Mouse (Mus musculus): ENCODE results near the gene Zscan5b. TPM values are rescaled to one million over a fixed set of nuclear protein-coding genes. Genes with fewer than 3 reads are reported as not detected.
A peak's percentile ranks its signal among the peaks of the same experiment; 100 is the strongest.
"Not testable (repeated sequence)": the region's sequence is repeated elsewhere in the genome, so short reads cannot be mapped to it uniquely, and the experiment has no call there.

Zscan5b gene
- total and polyA plus RNA-seq, 3 experiments, result not detected

DNA sequence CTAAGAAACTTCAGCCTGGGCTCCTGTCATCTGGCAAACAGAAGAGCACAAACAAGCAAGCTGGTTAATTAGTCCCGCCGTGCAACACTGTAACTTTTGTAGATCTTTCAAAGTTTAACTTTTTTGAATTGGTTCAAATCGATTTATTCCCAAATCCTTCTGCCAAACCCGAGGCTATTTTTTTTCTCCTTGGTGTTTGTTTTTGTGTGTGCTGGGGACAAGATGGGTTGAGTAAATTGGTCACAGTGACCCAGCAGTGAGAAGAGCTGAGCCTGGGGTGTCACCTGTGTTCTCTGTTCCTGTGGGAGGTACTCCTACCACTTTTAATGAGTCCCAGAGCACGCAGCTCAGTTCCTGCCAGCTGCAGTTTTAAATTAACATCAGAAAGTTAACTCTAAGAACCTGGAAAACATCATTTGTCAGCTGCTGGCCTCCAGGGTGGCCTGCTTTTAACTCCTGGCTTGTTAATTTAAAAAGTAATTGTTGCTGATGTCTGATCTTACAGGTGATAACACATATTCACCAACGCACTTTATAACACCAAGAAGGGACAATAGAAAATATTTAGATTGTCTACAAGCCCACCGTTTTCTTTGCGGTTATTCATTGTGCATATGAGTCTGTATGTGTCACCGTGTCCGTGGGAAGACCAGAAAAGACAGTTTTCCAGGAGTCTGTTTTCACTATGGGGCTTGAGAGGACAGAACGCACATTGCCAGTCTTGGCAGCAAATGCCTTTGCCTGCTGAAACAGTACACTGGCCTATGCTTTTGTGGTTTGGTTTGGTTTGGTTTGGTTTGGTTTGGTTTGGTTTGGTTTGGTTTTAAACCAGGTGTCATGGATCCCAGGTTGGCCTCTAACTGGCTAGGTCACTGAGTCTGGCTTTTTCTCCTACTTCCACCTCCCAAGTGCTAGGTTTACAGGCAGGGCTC is 22.5 kb downstream of the Zscan5b start:
- no peak for DNase-seq

DNA sequence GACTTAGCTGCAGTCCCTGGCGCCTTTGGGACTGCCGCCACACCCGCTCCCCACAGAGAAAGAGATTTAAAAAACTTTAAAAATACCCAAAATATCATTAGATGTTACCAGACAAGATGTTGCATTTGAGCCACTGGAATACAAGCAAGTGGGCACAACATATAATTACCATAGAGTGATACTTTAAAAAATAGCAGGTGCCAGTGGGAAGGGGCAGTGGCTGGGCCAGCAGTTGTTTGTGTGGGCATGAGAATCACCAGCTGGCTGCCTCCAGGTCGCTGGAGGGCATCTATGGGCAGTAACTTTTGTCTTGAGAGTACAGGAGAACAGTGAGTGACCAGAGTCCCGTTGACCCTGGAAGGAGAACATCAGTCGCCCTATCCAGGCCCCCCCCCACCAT is 30.3 kb downstream of the Zscan5b start, which contains the start of gene Epp13:
Epp13 (plus strand) TSS at position 301 of the 400 bp plus-strand sequence.
- no peak for DNase-seq

DNA sequence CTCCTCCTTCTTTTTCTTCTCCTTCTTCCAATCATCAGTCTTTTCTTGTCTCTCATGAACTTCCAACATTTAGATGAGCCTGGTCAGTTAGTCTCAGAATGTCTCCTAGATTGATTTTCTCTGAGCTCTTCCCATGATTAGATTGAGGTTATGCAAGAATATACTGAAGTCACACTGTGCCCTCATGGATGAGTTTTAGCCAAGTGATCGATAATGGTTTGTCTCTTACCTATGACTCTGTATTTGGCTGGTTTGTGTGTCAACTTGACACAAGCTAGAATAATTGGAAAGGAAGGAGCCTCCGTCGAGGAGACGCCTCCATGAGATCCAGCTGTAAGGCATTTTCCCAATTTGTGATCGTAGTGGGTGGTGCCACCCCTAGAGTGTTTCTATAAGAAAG is 32.4 kb downstream of the Zscan5b start:
- DNase-seq, result no peak

DNA sequence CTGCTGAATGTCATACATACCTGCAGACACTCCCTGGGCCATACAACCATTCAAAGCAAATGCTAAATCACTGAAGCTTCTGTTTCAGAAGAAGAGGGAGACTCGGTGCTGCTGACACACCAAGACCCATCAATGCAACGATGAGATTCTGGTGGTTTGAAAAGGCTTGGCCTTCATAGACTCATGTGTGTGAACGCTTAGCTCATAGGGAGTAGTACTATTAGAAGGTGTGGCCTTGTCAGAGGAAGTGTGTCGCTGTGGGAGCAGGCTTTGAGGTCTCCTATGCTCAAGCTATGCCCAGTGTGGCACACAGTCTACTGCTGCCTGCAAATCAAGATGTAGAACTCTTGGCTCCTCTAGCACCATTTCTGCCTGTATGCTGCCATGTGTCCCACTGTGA is 35.3 kb downstream of the Zscan5b start:
- no peak for DNase-seq

DNA sequence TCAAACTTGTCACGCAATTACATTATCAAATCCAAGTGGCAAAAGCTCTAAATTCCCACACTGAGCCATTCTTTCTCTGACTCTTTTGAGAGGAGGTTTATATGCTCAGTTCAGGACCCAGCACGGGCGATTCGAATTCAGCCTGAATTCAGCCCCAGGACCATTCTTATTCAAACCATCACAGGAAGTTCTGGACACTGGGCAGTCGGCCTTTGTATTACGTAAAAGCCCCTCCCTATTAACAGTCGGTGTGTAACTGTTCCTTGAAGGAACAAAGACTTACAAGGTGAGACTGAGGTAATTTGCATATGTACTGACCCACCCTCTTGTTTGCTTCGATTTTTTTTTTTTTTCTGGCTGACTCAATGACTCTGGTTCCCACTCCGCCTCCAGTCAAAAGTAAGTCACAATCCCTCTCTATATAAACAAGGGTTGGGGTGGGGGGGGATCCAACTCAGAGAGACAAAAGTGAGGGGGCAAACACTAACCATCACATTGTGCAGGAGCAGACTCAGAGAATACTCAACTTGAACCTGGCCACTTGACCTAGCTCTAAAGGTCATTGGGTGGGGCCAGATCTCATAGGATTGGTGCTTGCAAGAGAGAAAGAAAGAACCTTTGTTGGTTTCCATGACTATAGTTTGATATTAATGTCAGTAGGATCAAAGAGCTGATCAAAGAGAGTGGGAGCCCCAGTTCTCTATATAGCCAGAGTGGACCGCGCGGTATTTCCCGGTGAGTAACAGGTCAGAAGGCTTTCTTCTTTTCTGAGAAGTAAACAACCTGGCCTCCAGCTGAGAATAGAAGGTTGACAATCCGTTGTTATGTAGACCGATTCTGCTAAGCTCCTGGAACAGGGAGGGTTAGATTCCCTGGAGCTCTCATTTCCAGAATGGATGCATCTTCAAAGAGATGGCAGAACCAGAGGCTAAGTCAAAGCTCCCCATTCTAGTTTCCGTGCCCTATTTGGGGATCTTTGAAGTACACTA is 36.4 kb downstream of the Zscan5b start:
- DNase-seq, result no peak

DNA sequence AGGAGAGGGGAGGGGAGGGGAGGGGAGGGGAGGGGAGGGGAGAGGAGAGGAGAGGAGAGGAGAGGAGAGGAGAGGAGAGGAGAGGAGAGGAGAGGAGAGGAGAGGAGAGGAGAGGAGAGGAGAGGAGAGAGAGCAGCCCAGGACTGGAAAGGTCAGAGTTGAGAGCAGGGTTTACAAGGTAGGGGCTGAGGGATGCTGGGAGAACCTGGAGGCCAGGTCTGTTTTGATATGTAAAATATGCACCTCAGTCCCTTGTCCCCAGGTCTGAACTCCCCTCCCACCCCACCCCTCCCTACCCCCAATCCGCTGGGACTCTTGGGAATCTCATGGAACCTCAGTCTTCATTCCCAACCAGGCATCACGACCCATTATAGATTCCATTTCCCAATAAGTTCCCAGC is 37.9 kb downstream of the Zscan5b start:
- not testable (repeated sequence) for DNase-seq

DNA sequence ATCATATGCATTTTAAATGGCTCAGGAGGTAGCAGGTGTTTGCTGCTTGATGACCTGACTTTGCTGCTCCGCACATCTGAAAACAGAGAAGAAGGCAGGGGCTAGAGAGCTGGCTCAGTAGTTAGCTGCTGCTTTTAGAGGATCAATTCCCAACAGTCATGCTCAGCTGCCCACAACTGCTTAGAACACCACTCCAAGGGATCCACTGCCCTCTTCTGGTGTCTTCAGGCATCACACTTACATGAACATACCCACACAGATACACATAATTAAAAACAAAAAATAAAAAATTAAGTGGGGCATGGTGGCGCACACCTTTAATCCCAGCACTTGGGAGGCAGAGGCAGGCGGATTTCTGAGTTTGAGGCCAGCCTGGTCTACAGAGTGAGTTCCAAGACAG is 40.0 kb downstream of the Zscan5b start:
- no peak for DNase-seq

DNA sequence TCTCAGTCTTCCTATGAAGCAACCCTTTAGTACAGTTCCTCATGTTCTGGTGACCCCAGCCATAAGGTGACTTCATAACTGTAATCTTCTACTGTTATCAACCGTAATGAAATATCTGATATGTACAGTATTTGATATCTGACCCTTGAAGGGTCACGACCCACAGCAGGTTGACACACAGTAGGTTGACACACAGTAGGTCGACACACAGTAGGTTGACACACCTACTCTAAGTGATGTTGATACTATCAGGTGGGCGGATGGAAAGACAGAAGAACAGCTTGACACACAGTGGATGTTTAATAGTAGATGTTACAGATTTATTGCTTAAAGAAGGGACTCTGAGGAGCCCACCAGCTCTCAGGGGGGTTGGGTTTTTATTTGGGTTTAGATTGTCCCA is 40.9 kb downstream of the Zscan5b start:
- no peak for DNase-seq

DNA sequence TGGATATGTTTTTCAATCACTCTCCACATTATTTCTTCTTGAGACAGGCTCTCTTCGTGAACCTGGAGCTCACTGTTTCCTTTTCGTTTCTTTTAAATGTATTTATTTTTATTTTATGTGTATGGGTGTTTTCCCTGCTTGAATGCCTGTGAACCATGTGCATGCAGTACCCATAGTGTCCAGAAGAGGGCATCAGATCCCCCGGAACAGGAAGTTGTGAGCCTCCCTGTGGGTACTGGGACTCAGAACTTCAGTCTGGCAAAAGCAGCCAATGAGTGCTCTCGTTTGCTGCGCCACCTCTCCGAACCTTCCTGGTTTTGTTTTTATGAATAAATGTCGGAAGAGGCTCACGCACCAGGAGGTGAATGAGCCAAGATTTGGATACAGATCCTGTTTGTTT is 43.6 kb downstream of the Zscan5b start:
- DNase-seq, result peak; percentile 8

DNA sequence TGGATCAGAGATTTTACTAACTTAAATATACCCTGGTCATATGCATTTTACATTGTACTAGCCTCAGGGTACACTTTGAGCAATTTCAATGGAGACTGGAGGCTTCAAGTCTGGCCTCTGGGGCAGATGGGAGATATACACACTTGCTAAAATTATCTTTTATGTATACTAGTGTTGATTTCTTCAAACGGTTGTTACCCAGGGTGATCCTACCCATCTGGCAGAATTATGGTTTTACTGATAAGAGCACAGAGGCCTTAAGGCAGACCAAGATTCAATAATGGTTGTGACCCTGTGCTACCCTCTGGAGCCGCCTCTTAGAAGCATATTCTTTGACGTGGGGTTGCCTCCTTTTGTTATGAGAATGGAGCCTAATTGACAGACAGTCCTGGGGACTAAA is 55.8 kb downstream of the Zscan5b start:
- DNase-seq, result no peak

DNA sequence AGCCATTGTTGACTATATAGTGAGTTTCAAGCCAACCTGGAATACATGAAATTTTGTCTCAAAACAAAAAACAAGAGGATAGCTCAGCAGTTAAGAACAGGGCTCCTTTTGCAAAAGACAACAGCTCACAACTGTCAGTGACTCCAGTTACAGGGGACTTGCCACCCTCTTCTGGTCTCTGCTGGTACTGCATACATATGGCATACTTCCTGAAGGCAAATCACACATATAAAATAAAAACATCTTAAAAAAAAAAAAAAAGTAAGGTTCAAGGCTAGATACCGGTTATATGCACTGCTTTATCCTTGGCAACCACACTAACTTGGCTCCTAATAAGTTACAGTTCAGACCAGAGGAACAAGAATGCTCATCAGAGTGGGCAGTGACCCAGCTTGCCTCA is 60.7 kb downstream of the Zscan5b start:
- peak; percentile 66 for DNase-seq

DNA sequence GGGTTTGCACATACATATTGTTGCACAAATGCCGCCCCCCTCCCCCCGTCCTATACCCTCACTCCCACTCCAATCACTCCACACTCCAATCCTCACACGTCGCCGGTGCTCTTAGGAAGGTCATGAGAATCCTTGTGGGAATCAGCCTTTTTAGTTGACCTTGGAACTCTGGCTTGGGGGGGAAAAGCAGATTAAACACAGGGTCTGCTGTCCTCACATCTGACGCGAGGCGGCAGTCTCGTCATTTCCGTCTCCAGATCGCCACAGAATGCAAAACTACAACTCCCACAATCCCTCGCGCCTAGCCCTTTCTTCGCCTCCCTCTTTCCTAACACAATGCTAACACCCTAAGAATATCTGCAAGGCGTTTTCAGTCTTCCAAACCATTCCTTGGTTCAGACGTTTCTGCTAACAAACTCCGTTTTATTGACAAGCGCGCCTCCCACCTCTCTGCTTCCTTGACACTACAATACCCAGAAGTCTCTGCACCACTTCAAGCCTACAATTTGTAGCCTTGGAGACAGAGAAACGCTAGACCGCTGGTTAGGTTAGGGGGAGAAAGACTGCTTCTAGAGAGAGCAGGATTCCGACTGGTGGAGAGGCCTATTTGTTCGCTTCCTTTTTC is 61.5 kb downstream of the Zscan5b start:
- peak; percentile 85 for DNase-seq

DNA sequence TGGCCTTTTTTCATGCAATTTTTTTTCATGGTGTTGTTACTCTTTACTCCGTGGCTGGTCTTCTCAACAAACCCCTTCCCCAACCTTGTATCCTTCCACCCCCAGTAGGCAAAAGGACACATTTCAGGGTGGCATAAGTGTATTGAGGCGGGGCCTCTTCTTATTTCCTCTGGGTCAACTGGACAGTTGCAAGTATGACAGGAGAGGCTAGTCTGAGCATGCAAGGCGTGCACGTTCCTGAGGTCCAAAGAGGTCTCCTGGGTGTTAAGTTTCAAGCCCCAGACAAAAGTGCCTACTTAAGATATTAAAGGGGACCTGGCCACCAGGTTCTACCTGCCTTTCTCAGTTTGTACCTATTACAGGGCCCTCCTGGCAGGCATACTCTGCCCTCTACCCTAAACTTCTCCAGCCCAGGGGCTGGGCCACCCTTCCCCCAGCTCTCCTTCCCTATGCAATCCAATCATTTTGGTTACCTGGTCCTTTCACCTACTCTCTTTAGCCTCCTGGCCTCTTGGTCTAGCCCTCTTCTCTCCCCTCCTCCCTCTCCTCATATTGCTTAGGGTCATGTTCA is 62.4 kb downstream of the Zscan5b start:
- no peak for DNase-seq

DNA sequence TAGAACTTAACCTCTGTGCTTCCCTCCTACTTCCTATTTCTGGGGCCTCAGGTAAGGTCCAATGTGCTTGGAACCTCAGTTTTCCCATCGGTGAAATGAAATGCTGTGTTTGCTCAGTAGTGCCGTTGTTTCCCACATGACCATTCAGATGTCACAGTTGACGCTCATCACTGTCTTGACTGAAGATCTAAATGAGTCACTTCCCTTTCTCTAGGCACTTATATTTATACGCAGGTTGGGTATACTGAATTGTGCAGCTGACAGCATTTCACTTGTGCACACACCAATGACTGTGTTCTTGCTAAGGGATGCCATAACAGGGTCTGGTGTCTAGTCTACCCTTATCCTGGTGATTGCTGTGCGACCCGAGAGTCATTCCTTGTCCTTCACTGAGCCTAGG is 63.3 kb downstream of the Zscan5b start:
- no peak for DNase-seq

DNA sequence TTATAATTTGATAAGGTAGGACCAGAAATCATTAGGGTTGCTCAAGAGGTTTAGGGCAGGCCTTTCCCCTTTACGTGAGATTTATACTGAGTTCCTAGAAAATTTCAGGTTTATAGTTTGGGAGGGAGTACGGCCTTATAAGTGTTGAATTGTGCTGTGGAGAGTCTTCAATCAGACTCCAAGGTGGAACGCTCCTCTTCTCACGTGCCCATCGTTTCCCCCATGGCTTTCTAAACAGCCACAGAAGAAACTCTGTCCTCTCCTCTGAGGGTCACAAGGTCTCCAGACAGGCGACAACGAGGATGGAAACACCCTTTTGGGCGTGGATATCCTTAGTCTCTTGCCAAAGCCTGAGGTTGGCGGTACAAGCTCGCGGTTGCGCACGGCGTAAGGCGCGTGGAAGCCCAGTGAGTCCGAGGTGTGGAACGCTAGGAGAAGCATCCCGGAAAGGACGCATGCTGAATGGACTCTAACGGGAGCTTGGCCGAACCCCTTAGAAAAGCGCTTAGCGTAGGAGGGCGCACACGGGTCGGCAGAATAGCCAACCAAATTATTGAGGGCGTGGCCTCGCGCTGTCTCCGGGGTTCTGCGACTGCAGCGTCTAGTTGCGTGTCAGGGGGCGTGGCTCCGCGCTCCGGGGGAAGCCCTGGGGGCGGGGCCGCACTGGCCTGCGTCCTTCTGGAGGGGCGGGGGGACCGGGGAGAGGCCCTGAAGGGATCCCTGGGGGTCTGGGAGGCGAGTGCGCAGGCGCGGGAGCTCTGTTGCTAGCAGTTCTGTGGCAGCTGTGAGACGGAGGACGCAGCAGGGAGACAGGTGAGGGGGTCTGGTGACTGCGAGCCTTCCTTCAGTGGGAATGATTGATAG is 64.0 kb downstream of the Zscan5b start, which contains the start of gene Zfp667:
Zfp667 (plus strand) TSS at position 738 of the 864 bp plus-strand sequence.
- DNase-seq, result peak; percentile 99

DNA sequence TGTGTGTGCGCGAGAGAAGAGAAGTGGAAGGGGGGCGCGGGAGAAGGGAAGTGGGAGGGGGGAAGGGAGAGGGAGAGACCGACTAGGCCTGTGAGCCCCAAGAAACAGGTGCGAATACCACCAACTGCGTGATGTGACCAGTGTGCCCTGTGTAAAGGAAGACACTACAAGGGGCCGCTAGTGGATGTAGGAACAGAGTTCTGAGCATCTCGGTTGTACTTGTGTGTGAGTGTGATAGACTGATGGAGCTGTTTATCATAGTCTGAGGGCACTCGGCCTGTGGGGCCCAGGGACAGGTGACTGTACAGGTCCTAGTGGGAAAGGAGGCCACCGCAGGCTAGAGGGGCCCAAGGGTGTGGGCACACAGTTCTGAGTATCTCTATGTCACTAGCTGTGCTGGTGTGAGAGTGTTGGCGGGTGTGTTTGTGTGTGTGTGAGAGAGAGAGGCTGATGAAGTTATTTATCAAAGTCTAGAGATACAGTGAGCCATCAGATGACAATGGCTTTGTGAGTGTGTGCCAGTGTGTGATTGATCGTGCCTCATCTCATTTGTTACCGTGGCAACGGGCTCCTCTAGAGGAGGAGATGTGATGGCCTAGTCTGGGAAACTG is 64.9 kb downstream of the Zscan5b start:
- DNase-seq, result peak; percentile 21

Measured in adrenal gland, adult 2 months (tissue).